Mouse (Mus musculus) limb, embryonic 13.5 days (tissue): ENCODE data around the gene Vasp. TPM values are rescaled to one million over a fixed set of nuclear protein-coding genes. Genes with fewer than 3 reads are reported as not detected.
"Not testable (repeated sequence)": the region's sequence is repeated elsewhere in the genome, so short reads cannot be mapped to it uniquely, and the experiment has no call there.

ENCODE experiments used
- ATAC-seq: fragments of 200-750 bp; cut with Nextera tagmentation; 2 replicates; pipeline ENCODE4 v1.8.0; 2017; ENCODE audit warnings: low read depth, moderate number of reproducible peaks, moderate TSS enrichment; ENCODE audit not compliant: low FRiP score
- H3K27ac ChIP-seq: fragments of 300-500 bp; sonication (generic); 2 replicates; pipeline ENCODE4 v1.5.1; 2015; ENCODE audit warnings: inconsistent platforms, mild to moderate bottlenecking, moderate library complexity
- H3K27me3 ChIP-seq: fragments of 300-500 bp; sonication (generic); 2 replicates; pipeline ENCODE4 v1.6.1; 2015; ENCODE audit warnings: mild to moderate bottlenecking, inconsistent platforms
- H3K36me3 ChIP-seq: fragments of 300-500 bp; sonication (generic); 2 replicates; pipeline ENCODE4 v1.6.1; 2015; ENCODE audit warnings: inconsistent platforms, mild to moderate bottlenecking, moderate library complexity
- H3K4me1 ChIP-seq: fragments of 300-500 bp; sonication (generic); 2 replicates; pipeline ENCODE4 v1.6.1; 2015; ENCODE audit warnings: inconsistent platforms
- H3K4me2 ChIP-seq: fragments of 300-500 bp; sonication (generic); replicated peaks from 2 replicates; pipeline ENCODE4 v1.6.1; 2015; ENCODE audit warnings: inconsistent platforms, mild to moderate bottlenecking, moderate library complexity
- H3K4me3 ChIP-seq: fragments of 300-500 bp; sonication (generic); 2 replicates; pipeline ENCODE4 v1.5.1; 2015; ENCODE audit warnings: moderate library complexity, mild to moderate bottlenecking, inconsistent platforms
- H3K9ac ChIP-seq: fragments of 300-500 bp; sonication (generic); 2 replicates; pipeline ENCODE4 v1.6.1; 2015; ENCODE audit warnings: mild to moderate bottlenecking, inconsistent platforms
- H3K9me3 ChIP-seq: fragments of 300-500 bp; sonication (generic); 2 replicates; pipeline ENCODE4 v1.6.1; 2016; ENCODE audit warnings: inconsistent platforms
- WGBS: fragments of 180-500 bp; shearing (Covaris S2); methylation state at CpG from one replicate; pipeline ENCODE4 v1.1.7; 2015; 5-methylcytosine and 5-hydroxymethylcytosine counted together
- polyA plus RNA-seq: library from polyadenylated mRNA; unstranded; fragments of >200 nt; fragmentation: Nextera tagmentation; extraction: Ambion mirVana; gene quantifications from 2 replicates; pipeline ENCODE4 v1.2.1, GENCODE M21; 2015

Vasp gene
- polyA plus RNA-seq, 1 experiment from 2014 or later = 69.0 TPM

DNA sequence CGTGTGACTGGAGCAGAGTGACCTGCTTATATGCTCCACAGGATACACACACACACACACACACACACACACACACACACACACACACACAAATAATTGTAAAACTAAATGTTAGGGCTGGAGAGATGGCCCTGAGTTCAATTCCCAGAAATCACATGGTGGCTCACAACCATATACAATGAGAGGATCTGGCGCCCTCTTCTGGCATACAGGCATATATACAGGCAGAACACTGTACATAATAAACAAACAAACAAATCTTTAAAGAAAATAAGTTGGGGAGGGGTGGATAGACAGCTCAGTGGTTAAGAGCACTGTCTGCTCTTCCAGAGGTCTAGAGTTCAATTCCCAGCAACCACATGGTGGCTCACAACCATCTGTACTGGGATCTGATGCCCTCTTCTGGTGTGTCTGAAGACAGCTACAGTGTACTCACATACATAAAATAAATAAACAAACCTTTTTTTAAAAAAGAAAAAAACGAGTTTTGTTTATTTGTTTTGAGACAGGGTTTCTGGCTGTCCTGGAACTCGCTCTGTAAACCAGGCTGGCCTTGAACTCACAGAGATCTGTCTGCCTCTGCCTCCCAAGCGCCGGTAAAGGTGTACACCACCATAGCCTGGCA is 10.2 kb upstream of the Vasp start:
- not testable (repeated sequence) for ATAC-seq, H3K36me3 ChIP-seq, H3K9me3 ChIP-seq, H3K27ac ChIP-seq, H3K9ac ChIP-seq
- Histone ChIP-seq H3K4me3 (peak overlapping the region; percentile 59), H3K4me1 (peaks cover 18% of the 10 kb centered on the region), H3K27me3 (peaks cover 73% of the 10 kb centered on the region), H3K4me2 (peak overlapping the region; percentile 97)
- 45% methylated on average over 6 of the region's 6 CpGs for WGBS

DNA sequence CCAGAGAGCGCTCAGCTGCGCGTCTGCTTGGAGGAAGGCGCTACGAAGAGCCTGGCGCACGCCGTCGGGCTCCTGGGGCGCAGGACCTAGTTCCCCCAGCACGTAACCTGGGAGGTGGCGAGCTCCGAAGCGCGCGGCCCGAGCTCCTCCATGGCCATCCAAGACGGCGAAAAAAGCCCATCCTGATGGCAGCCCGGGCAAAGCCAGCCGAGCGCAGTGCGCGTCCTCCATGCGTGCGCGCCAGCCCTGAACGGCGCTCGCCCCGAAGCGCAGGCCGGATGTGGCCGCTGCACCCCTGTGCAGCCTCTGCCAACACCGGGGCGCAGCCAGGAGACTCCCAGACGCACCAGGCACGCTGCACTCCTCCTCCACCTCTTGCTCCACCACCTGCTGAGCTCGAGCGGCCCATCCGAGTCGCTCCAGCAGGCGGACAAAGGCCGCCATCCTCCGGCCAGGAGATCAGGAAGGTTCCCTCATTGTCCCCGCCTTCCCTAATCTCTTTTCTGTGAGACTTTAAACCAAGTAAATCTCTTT is 8.0 kb upstream of the Vasp start, which contains the start of gene Ppm1n:
Ppm1n (minus strand) TSS at position 484 of the 534 bp plus-strand sequence.
- Histone ChIP-seq H3K27ac (no peak within 1 kb of the TSS), H3K4me1 (peaks cover 18% of the 10 kb centered on the region), H3K9me3 (no peaks in the 10 kb centered on the region), H3K36me3 (no peaks in the 10 kb centered on the region), H3K27me3 (peaks cover 73% of the 10 kb centered on the region), H3K4me2 (peak within 1 kb of the TSS; percentile 54), H3K4me3 (peak within 1 kb of the TSS; percentile 32), H3K9ac (0 out of 2 replicates have a peak within 1 kb of the TSS, but pooled peaks have one; percentile 19)
- ATAC-seq = no peak
- WGBS = under 1% methylated on average over 46 of the region's 46 CpGs

DNA sequence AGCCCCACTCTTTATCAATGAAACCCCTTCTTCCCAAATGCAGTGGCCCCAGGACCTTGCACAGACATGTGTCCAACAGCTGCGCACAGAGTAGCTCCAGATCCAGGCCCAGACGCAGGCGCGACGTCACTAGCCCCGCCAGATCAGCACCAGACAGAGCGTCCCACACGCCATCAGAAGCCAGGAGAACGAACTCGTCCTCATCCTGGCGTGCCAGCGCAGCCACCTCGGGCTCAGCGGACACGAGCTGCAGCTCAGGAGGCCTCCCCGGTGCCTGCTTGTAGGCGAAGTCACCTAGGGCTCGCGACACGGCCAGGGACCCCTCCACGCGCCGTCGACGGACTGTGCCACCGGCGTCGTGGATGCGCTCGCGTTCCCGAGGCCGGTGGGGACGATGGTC is 7.4 kb upstream of the Vasp start:
- no peak for ATAC-seq
- Histone ChIP-seq H3K4me1 (peaks cover 18% of the 10 kb centered on the region), H3K27me3 (peaks cover 69% of the 10 kb centered on the region), H3K4me3 (peak overlapping the region; percentile 32), H3K27ac (no peak overlapping the region), H3K36me3 (no peaks in the 10 kb centered on the region), H3K9ac (no peak overlapping the region), H3K9me3 (no peaks in the 10 kb centered on the region), H3K4me2 (peak overlapping the region; percentile 54)
- WGBS = 2% methylated on average over 34 of the region's 34 CpGs

DNA sequence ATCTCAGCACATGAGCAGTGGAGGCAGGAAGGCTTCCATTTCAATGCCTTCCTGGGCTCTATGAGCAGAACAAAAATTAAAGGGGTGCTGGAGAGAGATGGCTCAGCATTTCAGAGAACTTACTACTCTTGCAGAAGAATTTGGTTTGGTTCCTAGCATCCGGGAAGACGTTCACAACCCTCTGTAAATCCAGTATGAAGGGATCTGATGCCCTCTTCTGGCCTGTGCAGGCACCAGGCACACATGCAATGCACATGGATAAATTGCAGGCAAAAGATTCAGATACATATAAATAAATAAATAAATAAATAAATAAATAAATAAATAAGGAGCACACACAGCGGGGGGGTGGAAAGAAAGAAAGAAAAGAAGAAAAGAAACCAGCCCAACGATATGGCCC is 4.6 kb upstream of the Vasp start:
- no peaks in the 10 kb centered on the region for H3K36me3 ChIP-seq
- H3K9ac ChIP-seq = no peak overlapping the region
- no peak overlapping the region for H3K4me3 ChIP-seq
- no peaks in the 10 kb centered on the region for H3K9me3 ChIP-seq
- H3K4me1 ChIP-seq = peaks cover 9% of the 10 kb centered on the region
- no peak overlapping the region for H3K4me2 ChIP-seq
- peaks cover 45% of the 10 kb centered on the region for H3K27me3 ChIP-seq
- ATAC-seq = no peak
- no peak overlapping the region for H3K27ac ChIP-seq
- 51% methylated on average over 4 of the region's 4 CpGs for WGBS

DNA sequence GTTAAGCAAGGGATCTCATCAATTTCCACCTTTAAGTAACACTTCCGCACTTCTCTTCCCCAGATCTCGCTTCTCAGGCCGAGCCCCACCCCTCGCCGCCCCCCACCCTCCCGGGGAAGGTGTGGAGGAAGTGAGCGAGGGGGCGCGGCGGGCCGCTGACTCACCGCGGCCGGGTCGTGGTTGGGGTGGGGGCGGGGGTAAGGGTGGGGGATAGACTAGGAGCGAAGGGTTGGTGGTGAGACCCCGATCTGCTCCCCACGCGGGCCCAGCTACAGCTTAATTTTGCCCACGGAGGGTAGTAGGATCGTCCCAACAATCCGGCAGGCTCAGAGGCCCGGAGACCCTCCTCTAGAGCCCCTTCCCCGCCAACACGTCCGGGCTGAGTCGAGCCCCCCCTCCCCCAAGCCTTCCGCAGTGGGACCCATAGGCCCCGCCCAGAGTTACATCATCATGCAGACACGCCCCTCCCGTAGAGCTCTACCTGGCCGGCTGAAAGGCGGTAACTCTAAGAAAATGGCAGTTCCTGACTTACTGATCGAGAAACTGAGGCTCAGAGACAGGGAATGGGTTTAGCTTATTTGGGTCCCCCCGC is 652 bp upstream of the Vasp start:
- peak; percentile 84 for ATAC-seq
- under 1% methylated on average over 36 of the region's 36 CpGs for WGBS
- Histone ChIP-seq H3K4me1 (peaks cover 23% of the 10 kb centered on the region), H3K9ac (peak overlapping the region; percentile 93), H3K4me2 (peak overlapping the region; percentile 88), H3K4me3 (peak overlapping the region; percentile 94), H3K27ac (peak overlapping the region; percentile 96), H3K36me3 (peaks cover under 1% of the 10 kb centered on the region; the same call in 1 of the 2 replicates), H3K27me3 (peaks cover 5% of the 10 kb centered on the region; the same call in 1 of the 2 replicates), H3K9me3 (no peaks in the 10 kb centered on the region)

DNA sequence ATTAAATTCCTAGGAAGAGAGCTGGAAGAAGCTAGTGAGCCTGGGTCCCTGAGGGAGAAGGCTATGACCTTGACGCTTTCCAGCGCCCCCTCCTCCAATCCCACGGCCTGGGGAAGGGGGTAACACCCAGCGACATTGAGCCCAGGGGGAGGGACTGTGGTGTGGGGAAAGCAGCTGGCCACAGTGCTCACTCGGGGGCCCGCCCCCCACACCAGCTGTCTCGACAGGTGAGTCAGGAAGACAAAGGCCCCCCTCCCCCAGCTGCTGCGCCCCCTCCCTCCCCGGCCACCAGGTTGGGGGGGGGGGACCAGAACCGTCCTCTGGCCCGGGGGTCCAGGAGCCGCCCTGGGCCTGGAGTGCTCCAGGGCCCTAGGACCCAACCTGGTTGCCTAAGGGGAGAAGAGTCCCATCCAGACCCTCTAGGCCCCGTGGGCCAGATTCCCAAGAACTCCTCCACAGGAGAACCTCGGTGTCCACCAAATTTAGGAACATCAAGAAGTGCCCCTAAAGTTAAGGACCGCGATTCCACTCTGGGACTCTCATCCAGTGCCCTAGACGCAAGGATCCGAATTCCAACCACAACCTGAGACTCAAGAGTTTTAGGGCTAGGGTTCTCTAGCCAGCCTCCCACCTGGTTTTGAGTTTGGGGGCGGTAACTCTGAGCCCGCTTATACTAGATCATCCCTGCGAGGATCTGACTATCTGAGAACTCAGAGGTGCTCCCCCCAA is 944 bp downstream of the Vasp start:
- WGBS = 2% methylated on average over 18 of the region's 21 CpGs
- Histone ChIP-seq H3K9ac (peak overlapping the region; percentile 93), H3K4me2 (peak overlapping the region; percentile 88), H3K4me1 (peaks cover 35% of the 10 kb centered on the region), H3K9me3 (no peaks in the 10 kb centered on the region), H3K36me3 (peaks cover 12% of the 10 kb centered on the region; the same call in 1 of the 2 replicates), H3K27ac (peak overlapping the region; percentile 96), H3K27me3 (no peaks in the 10 kb centered on the region), H3K4me3 (peak overlapping the region; percentile 94)
- no peak for ATAC-seq

DNA sequence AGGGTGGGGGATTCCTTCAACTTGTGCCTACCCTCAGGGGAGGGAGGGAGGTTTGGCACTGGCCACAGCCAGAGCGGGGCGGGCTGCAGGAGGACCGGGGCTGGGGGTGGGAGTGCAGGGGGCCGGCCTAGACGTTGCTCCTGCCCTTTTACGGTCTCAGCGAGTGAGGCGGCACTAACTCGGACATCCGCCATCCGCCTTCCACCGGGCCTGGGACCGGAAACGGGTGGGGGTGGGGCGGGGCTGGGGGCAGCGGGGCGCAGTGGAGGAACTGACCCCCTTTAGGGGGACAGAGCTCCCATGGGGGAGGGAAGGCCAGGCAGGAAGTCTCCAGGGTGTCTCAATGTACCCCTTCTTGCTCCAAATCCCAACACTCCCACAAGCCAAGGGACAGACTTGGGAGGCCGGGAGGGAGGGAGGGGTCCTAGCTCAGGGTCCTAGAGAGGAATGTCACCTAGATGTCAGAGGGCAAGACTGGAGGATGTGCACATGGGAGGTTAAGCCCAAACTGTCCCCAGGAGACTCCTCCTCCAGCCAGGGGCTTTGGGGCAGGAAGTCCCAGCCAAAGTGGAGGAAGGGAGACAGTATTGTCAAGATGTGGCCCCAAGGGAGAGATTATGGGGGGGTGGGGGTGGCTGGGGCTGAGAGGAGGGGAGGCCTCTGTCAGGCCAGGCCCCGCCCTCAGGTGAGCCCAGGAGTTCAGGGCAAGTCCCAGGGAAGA is 1.7 kb downstream of the Vasp start:
- H3K27ac ChIP-seq = peak overlapping the region; percentile 96
- H3K27me3 ChIP-seq = no peaks in the 10 kb centered on the region
- peak overlapping the region; percentile 93 for H3K9ac ChIP-seq
- peak overlapping the region; percentile 94 for H3K4me3 ChIP-seq
- H3K36me3 ChIP-seq = peaks cover 20% of the 10 kb centered on the region
- peak; percentile 8; the same call in 1 of the 2 replicates for ATAC-seq
- peak overlapping the region; percentile 88 for H3K4me2 ChIP-seq
- H3K9me3 ChIP-seq = no peaks in the 10 kb centered on the region
- WGBS = 1% methylated on average over 19 of the region's 19 CpGs
- peaks cover 37% of the 10 kb centered on the region for H3K4me1 ChIP-seq

DNA sequence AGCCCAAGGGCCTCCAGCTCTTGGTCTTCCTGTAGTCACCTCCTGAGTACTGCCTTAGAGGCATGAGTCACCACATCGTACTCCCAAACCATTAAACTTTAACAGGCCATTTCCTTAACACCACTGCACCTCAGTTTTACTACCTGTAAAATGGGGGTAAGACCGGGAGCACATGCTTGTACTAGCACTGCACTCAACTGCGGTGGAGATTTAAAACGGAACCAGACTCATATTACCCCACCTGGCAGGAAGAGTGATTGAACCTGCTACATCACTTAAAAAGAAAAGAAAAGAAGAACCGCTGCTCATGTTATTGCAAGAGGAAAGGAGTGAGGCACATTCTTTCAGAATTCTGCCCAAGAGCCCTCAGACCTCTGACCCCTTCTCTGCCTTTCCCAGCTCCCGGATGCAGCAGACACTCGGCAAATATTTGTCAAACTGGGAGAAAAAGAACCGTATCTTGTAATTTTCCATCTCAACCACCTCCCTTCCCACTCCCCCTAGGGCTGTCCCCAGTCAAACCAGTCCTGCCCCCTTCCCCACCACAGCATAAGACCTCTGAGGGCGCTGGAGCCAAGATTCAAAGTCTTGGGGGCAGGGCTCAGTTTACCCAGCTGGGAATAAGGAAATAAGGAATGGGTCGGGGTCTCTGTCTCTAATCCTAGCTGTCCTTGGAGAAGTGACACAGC is 2.5 kb downstream of the Vasp start:
- H3K27me3 ChIP-seq = no peaks in the 10 kb centered on the region
- no peaks in the 10 kb centered on the region for H3K9me3 ChIP-seq
- H3K4me1 ChIP-seq = peaks cover 37% of the 10 kb centered on the region
- peak overlapping the region; percentile 72 for H3K27ac ChIP-seq
- H3K9ac ChIP-seq = peak overlapping the region; percentile 93
- ATAC-seq = no peak
- 30% methylated on average over 10 of the region's 10 CpGs for WGBS
- H3K4me2 ChIP-seq = peak overlapping the region; percentile 88
- peak overlapping the region; percentile 94 for H3K4me3 ChIP-seq
- H3K36me3 ChIP-seq = peaks cover 27% of the 10 kb centered on the region

DNA sequence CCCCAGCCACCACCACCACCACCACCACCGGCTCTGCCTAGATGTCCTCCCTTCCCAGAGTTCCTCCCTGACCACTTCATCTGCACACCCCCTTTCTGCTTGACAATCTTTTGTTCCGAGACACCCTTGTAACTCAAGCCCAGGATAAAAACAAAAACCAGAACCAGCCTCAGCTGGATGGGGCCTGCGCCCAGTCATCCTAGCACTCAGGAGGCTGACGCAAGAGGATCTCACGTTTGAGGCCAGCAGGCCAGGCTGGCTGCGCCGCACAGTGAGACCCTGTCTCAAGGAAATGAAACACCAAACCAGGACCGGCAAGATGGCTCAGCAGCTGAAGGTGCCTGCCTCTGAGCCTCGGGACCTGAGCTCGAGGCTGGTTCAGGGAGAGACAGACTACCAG is 4.6 kb downstream of the Vasp start:
- Histone ChIP-seq H3K4me1 (peaks cover 37% of the 10 kb centered on the region), H3K4me2 (no peak overlapping the region), H3K9ac (no peak overlapping the region), H3K4me3 (no peak overlapping the region), H3K36me3 (peaks cover 48% of the 10 kb centered on the region), H3K27ac (no peak overlapping the region), H3K27me3 (no peaks in the 10 kb centered on the region), H3K9me3 (no peaks in the 10 kb centered on the region)
- no peak for ATAC-seq
- 72% methylated on average over 10 of the region's 10 CpGs for WGBS

DNA sequence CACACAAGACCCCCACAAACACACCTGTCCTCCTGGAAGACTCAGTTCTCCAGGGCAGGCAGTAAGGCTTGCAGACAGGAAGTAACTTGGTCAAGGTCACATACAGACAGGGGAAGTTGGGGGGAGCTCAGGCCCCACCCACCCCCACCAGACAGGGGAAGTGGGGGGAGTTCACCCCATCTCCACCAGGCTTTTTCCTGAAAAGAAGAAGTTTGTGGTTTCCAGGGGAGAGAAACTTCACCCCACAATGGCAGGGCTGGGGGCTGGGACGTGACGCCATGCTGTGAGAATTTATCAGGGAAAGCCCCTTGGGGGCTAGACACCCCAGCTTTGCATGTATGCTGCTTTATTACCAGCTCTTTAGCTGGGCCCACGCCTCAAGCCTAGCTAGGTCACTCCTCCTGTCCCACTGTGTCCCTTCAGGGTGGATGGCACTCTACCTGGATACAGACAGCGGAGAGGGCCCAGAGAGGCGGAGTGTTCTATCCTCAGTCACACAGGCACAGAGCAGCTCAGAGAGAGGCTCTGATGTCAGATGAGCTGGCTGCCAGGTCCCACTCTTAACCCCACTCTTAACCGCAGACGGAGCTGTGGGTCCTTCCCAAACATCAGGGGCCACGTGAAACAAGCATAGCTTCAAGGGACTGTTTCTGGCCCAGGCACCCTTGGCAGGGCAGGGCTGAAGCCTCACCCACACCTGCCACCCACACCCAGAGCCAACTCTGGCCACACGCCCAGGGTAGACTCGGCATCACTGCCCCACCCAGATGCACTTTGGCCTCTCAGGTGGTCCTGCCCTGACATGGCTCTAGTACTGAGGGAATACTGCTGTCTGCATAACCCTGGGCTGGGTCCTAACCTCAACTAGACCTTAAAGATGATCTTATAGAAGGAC is 5.4 kb downstream of the Vasp start:
- ATAC-seq = no peak
- no peak overlapping the region for H3K27ac ChIP-seq
- no peaks in the 10 kb centered on the region for H3K9me3 ChIP-seq
- peaks cover 37% of the 10 kb centered on the region for H3K4me1 ChIP-seq
- H3K4me2 ChIP-seq = no peak overlapping the region
- peaks cover 57% of the 10 kb centered on the region for H3K36me3 ChIP-seq
- H3K9ac ChIP-seq = no peak overlapping the region; the same call in 1 of the 2 replicates
- H3K27me3 ChIP-seq = no peaks in the 10 kb centered on the region
- 75% methylated on average over 10 of the region's 10 CpGs for WGBS
- H3K4me3 ChIP-seq = no peak overlapping the region
